Mouse (Mus musculus): ENCODE measurements around the gene Etfdh.

DNA sequence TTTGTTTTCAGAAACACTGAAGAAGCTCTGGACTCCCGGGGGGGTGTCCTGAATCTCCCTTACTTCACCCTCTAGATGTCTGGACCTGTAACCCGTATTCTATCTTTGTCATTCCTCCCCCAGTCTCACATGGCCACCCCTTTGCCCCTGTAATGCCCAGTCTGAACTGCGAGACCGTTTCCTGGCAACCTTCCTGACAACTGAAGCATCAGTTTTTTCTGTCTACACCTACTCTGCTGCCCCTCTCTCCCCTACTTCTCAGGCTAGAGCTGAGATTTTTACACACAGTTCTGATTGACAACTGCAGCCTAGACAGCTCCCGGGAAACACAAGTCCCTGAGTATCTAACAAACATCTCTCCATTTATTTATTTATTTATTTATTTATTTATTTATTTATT lies 52.4 kb downstream of the Etfdh start:
- TF ChIP-seq CTCF (conservative IDR thresholded peaks at IDR 0.05; ENCODE audit: insufficient read depth, insufficient read length, low read depth, low read length) = no peak
- no peak for TF ChIP-seq POLR2A (IDR thresholded peaks at IDR 0.05; ENCODE audit: low read depth, low read length)
